Mouse (Mus musculus) naive thymus-derived CD4-positive, alpha-beta T cell, adult 2 months (primary cell): Measurements from ENCODE around the gene Senp3.
"Not testable (repeated sequence)": the region's sequence is repeated elsewhere in the genome, so short reads cannot be mapped to it uniquely, and the experiment has no call there.

ENCODE experiments used
- DNase-seq: peaks from one replicate; pipeline ENCODE4 v3.0.0-alpha.2; 2011; ENCODE audit warnings: low read depth

Gene Senp3

GRCm38 (mm10) chr11:69653399-69653798 lies 28.5 kb downstream of the Senp3 start:
- DNase-seq = no peak

- no peak for DNase-seq
Observed at GRCm38 (mm10) chr11:69645860-69646259, 36.0 kb downstream of the Senp3 start.

- no peak for DNase-seq
Observed at GRCm38 (mm10) chr11:69635471-69635870, 46.4 kb downstream of the Senp3 start.

- DNase-seq = no peak
Observed at GRCm38 (mm10) chr11:69633128-69633866, 48.6 kb downstream of the Senp3 start.

GRCm38 (mm10) chr11:69632284-69633089 lies 49.4 kb downstream of the Senp3 start, which contains the start of gene Fxr2:
Gene Fxr2 (plus strand): TSS chr11:69632990.
- DNase-seq = peak; percentile 100

- peak; percentile 78 for DNase-seq
Observed at GRCm38 (mm10) chr11:69629802-69630201, 52.1 kb downstream of the Senp3 start.

- peak; percentile 89 for DNase-seq
Observed at GRCm38 (mm10) chr11:69628286-69628685, 53.6 kb downstream of the Senp3 start.

- not testable (repeated sequence) for DNase-seq
Observed at GRCm38 (mm10) chr11:69624339-69624738, 57.5 kb downstream of the Senp3 start.
